In the genomic region with DNA sequence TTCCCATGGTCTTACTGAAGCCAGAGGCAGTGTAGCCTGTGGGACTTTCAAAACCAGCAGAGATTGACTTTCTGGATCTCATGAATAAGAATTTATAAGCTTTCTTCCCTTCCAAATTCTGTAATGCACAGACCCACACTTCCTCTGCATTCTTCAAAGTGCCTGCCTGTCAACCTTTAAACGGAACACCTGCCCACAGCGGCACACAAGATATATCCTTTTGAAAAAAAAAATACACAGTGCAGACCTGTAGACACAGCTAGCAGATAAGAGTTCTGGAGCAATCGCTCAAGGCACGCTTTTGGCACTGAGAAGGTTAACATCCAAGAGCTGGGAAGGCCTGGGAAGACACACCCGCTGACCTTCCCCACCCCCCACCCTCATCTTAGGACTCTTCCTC, we compare ENCODE assay signal across 17 mouse cellular contexts.
DNase-seq lines count a peak whose midpoint lies in the region; ATAC-seq and TF ChIP-seq lines count a peak whose summit lies in the region.
"Had no signal": no experiment of that assay in that cellular context is flagged by ENCODE, and none has a peak within 500 bp of the region (broad histone marks: within the 10 kb centered on the region; RNA-seq: fewer than 3 reads in every experiment).

No protein-coding gene starts in this region.

- no peak overlapping the region for H3K4me3 ChIP-seq in heart, adult 2 months
- no peak overlapping the region for H3K4me3 ChIP-seq in kidney, embryonic 16.5 days (ENCODE audit: low read length)
- H3K4me3 ChIP-seq in kidney, embryonic 14.5 days (ENCODE audit: low read length) = no peak overlapping the region
- H3K4me3 ChIP-seq in stomach, embryonic 14.5 days (ENCODE audit: low read depth, low read length) = no peak overlapping the region
- no peak overlapping the region for H3K4me3 ChIP-seq in liver, embryonic 11.5 days (ENCODE audit: low read depth, low read length)
- H3K4me3 ChIP-seq: forebrain, embryonic 15.5 days; hindbrain, embryonic 13.5 days; limb, embryonic 12.5 days; neural tube, embryonic 15.5 days had no signal

- TF ChIP-seq EP300 in heart, adult 2 months (IDR thresholded peaks at IDR 0.05; ENCODE audit: insufficient read depth, low read depth, low read length) = no peak

- WGBS in heart, adult 2 months = 71% methylated on average over 5 of the region's 5 CpGs
- WGBS in kidney, embryonic 16.5 days = 42% methylated on average over 5 of the region's 5 CpGs
- 40% methylated on average over 5 of the region's 5 CpGs for WGBS in kidney, embryonic 14.5 days
- WGBS in stomach, embryonic 14.5 days = 18% methylated on average over 5 of the region's 5 CpGs
- 47% methylated on average over 5 of the region's 5 CpGs for WGBS in liver, embryonic 11.5 days

- intact Hi-C loops in heart, adult 2 months (cut with DNase I) = no loop called here
- intact Hi-C loops in heart, postnatal 25 days (cut with DNase I) = no loop called here

- no peak for TF ChIP-seq CTCF in heart, adult 2 months (IDR thresholded peaks at IDR 0.05)

- H3K79me2 ChIP-seq in heart, adult 2 months (replicated peaks; ENCODE audit: control insufficient read depth, insufficient read depth, low read length) = peaks cover 3% of the 10 kb centered on the region; the same call in 1 of the 2 replicates

- TF ChIP-seq POLR2A in heart, adult 2 months (IDR thresholded peaks at IDR 0.05; ENCODE audit: insufficient read depth, low read depth, low read length) = no peak

- no peak for DNase-seq in heart, adult 2 months
- no peak for DNase-seq in heart, postnatal 25 days (ENCODE audit: low spot score)
- DNase-seq in CD4-positive, CD25-positive, alpha-beta regulatory T cell, adult 2 months (ENCODE audit: low read depth, low spot score) = peak; percentile 65
- DNase-seq in liver, embryonic 11.5 days (ENCODE audit: low spot score) = no peak
- DNase-seq in Muller cell, postnatal 12 days (ENCODE audit: inconsistent ontology term) = no peak
- DNase-seq: adrenal gland, postnatal 10 days; cerebellum, adult 9-10 months; heart, adult 11 months; kidney, adult 18-20 months had no signal

- no peak for ATAC-seq in kidney, embryonic 16.5 days (ENCODE audit: low FRiP score, low TSS enrichment)
- no peak for ATAC-seq in kidney, embryonic 14.5 days (ENCODE audit: low FRiP score, low TSS enrichment)
- ATAC-seq in stomach, embryonic 14.5 days (ENCODE audit: insufficient number of reproducible peaks, insufficient read depth, low FRiP score, low read depth) = no peak
- ATAC-seq in liver, embryonic 11.5 days (replicated peaks; ENCODE audit: low FRiP score) = no peak
- ATAC-seq: forebrain, embryonic 15.5 days had no signal

- H3K4me2 ChIP-seq in kidney, embryonic 16.5 days (replicated peaks; ENCODE audit: low read depth, low read length) = no peak overlapping the region
- no peak overlapping the region for H3K4me2 ChIP-seq in kidney, embryonic 14.5 days (replicated peaks; ENCODE audit: low read depth, low read length)
- H3K4me2 ChIP-seq in stomach, embryonic 14.5 days (replicated peaks; ENCODE audit: low read depth, low read length) = no peak overlapping the region
- H3K4me2 ChIP-seq in liver, embryonic 11.5 days = no peak overlapping the region
- H3K4me2 ChIP-seq: forebrain, embryonic 15.5 days; hindbrain, embryonic 13.5 days; limb, embryonic 12.5 days; neural tube, embryonic 15.5 days had no signal

- H3K4me1 ChIP-seq in heart, adult 2 months (ENCODE audit: control insufficient read depth, insufficient read depth, low read length) = peaks cover 27% of the 10 kb centered on the region
- H3K4me1 ChIP-seq in kidney, embryonic 16.5 days (ENCODE audit: insufficient read depth, low read length) = peaks cover 55% of the 10 kb centered on the region
- peaks cover 48% of the 10 kb centered on the region; the same call in 1 of the 2 replicates for H3K4me1 ChIP-seq in kidney, embryonic 14.5 days (ENCODE audit: control insufficient read depth, insufficient read depth, low read length)
- H3K4me1 ChIP-seq in stomach, embryonic 14.5 days (ENCODE audit: control insufficient read depth, insufficient read depth, low read length) = peaks cover 35% of the 10 kb centered on the region; the same call in 1 of the 2 replicates
- H3K4me1 ChIP-seq in liver, embryonic 11.5 days (replicated peaks; ENCODE audit: control insufficient read depth, insufficient read depth, low read length) = peaks cover 44% of the 10 kb centered on the region

- no peak overlapping the region for H3K9ac ChIP-seq in heart, adult 2 months (ENCODE audit: low read depth, low read length)
- no peak overlapping the region for H3K9ac ChIP-seq in kidney, embryonic 16.5 days (replicated peaks; ENCODE audit: low read length)
- H3K9ac ChIP-seq in kidney, embryonic 14.5 days (ENCODE audit: low read depth, low read length) = no peak overlapping the region
- no peak overlapping the region for H3K9ac ChIP-seq in stomach, embryonic 14.5 days (replicated peaks; ENCODE audit: low read depth, low read length)
- no peak overlapping the region for H3K9ac ChIP-seq in liver, embryonic 11.5 days (ENCODE audit: low read depth, low read length)
- H3K9ac ChIP-seq: forebrain, embryonic 15.5 days; hindbrain, embryonic 13.5 days; limb, embryonic 12.5 days; neural tube, embryonic 15.5 days had no signal

- peak overlapping the region; percentile 40; the same call in 1 of the 2 replicates for H3K27ac ChIP-seq in heart, adult 2 months
- H3K27ac ChIP-seq in kidney, embryonic 16.5 days (ENCODE audit: low read length) = 0 out of 2 replicates have a peak overlapping the region, but pooled peaks have one; percentile 7
- H3K27ac ChIP-seq in kidney, embryonic 14.5 days (ENCODE audit: low read depth, low read length) = no peak overlapping the region
- H3K27ac ChIP-seq in stomach, embryonic 14.5 days (ENCODE audit: low read length) = peak overlapping the region; percentile 27; the same call in 1 of the 2 replicates
- H3K27ac ChIP-seq in liver, embryonic 11.5 days (ENCODE audit: low read depth, low read length) = no peak overlapping the region
- H3K27ac ChIP-seq: forebrain, embryonic 15.5 days; hindbrain, embryonic 13.5 days; limb, embryonic 12.5 days; neural tube, embryonic 15.5 days had no signal

- H3K9me3 ChIP-seq in kidney, embryonic 16.5 days (ENCODE audit: low read length) = no peaks in the 10 kb centered on the region
- H3K9me3 ChIP-seq in kidney, embryonic 14.5 days (ENCODE audit: control insufficient read depth, low read length) = no peaks in the 10 kb centered on the region
- H3K9me3 ChIP-seq in stomach, embryonic 14.5 days (ENCODE audit: control insufficient read depth, low read depth, low read length) = no peaks in the 10 kb centered on the region
- H3K9me3 ChIP-seq in liver, embryonic 11.5 days (ENCODE audit: control insufficient read depth, low read length) = no peaks in the 10 kb centered on the region
- H3K9me3 ChIP-seq: forebrain, embryonic 15.5 days; G1E; hindbrain, embryonic 13.5 days; limb, embryonic 12.5 days; neural tube, embryonic 15.5 days had no signal

- no peaks in the 10 kb centered on the region for H3K27me3 ChIP-seq in heart, adult 2 months (ENCODE audit: control insufficient read depth, insufficient read depth, low read length)
- H3K27me3 ChIP-seq in kidney, embryonic 16.5 days (ENCODE audit: insufficient read depth, low read length) = no peaks in the 10 kb centered on the region
- H3K27me3 ChIP-seq in kidney, embryonic 14.5 days (ENCODE audit: control insufficient read depth, insufficient read depth, low read length) = no peaks in the 10 kb centered on the region
- no peaks in the 10 kb centered on the region for H3K27me3 ChIP-seq in stomach, embryonic 14.5 days (ENCODE audit: control insufficient read depth, insufficient read depth, low read length)
- peaks cover 11% of the 10 kb centered on the region for H3K27me3 ChIP-seq in liver, embryonic 11.5 days (replicated peaks; ENCODE audit: control insufficient read depth, insufficient read depth, low read length)
- H3K27me3 ChIP-seq: forebrain, embryonic 15.5 days; hindbrain, embryonic 13.5 days; neural tube, embryonic 15.5 days had no signal

- peaks cover 43% of the 10 kb centered on the region for H3K36me3 ChIP-seq in heart, adult 2 months (ENCODE audit: control insufficient read depth, insufficient read depth, low read length)
- no peaks in the 10 kb centered on the region for H3K36me3 ChIP-seq in kidney, embryonic 16.5 days (ENCODE audit: insufficient read depth, low read length)
- no peaks in the 10 kb centered on the region for H3K36me3 ChIP-seq in kidney, embryonic 14.5 days (ENCODE audit: control insufficient read depth, insufficient read depth, low read length)
- H3K36me3 ChIP-seq in stomach, embryonic 14.5 days (ENCODE audit: control insufficient read depth, insufficient read depth, low read length) = no peaks in the 10 kb centered on the region
- no peaks in the 10 kb centered on the region for H3K36me3 ChIP-seq in liver, embryonic 11.5 days (ENCODE audit: control insufficient read depth, insufficient read depth, low read length)
- H3K36me3 ChIP-seq: forebrain, embryonic 15.5 days; G1E; hindbrain, embryonic 13.5 days; limb, embryonic 12.5 days; neural tube, embryonic 15.5 days had no signal

Comparison
In these comparisons a context has a peak if more than half of its experiments do, and no peak if none do; other contexts are left out.
1. H3K27ac ChIP-seq: peak in heart, adult 2 months (single experiment), kidney, embryonic 16.5 days (single experiment) and stomach, embryonic 14.5 days (single experiment); none in kidney, embryonic 14.5 days (single experiment) and liver, embryonic 11.5 days (single experiment).